Mouse (Mus musculus): ENCODE results near the gene Gse1.

Gene Gse1

GRCm38 (mm10) chr8:120243222-120243621, 15.0 kb downstream of the Gse1 start:
- DNase-seq (ENCODE audit: low read depth, low spot score), result no peak

GRCm38 (mm10) chr8:120243916-120244451, 15.7 kb downstream of the Gse1 start:
- DNase-seq (ENCODE audit: low read depth, low spot score), result no peak

- no peak for DNase-seq (ENCODE audit: low read depth, low spot score)
Observed at GRCm38 (mm10) chr8:120244553-120244952, 16.3 kb downstream of the Gse1 start.

GRCm38 (mm10) chr8:120247618-120248017, 19.4 kb downstream of the Gse1 start:
- DNase-seq (ENCODE audit: low read depth, low spot score), result no peak

GRCm38 (mm10) chr8:120248031-120248430, 19.8 kb downstream of the Gse1 start:
- no peak for DNase-seq (ENCODE audit: low read depth, low spot score)

GRCm38 (mm10) chr8:120248451-120248850, 20.2 kb downstream of the Gse1 start:
- no peak for DNase-seq (ENCODE audit: low read depth, low spot score)

- DNase-seq (ENCODE audit: low read depth, low spot score), result no peak
Observed at GRCm38 (mm10) chr8:120249800-120250336, 21.6 kb downstream of the Gse1 start.

GRCm38 (mm10) chr8:120250750-120251410, 22.6 kb downstream of the Gse1 start:
- no peak for DNase-seq (ENCODE audit: low read depth, low spot score)

- no peak for DNase-seq (ENCODE audit: low read depth, low spot score)
Observed at GRCm38 (mm10) chr8:120251411-120252035, 23.3 kb downstream of the Gse1 start.

- no peak for DNase-seq (ENCODE audit: low read depth, low spot score)
Observed at GRCm38 (mm10) chr8:120253626-120254025, 25.4 kb downstream of the Gse1 start.

GRCm38 (mm10) chr8:120255406-120255987, 27.2 kb downstream of the Gse1 start:
- no peak for DNase-seq (ENCODE audit: low read depth, low spot score)

GRCm38 (mm10) chr8:120256958-120257357, 28.7 kb downstream of the Gse1 start:
- DNase-seq (ENCODE audit: low read depth, low spot score), result no peak

GRCm38 (mm10) chr8:120259206-120259605, 30.9 kb downstream of the Gse1 start:
- no peak for DNase-seq (ENCODE audit: low read depth, low spot score)

- DNase-seq (ENCODE audit: low read depth, low spot score), result no peak
Observed at GRCm38 (mm10) chr8:120260677-120261076, 32.4 kb downstream of the Gse1 start.

GRCm38 (mm10) chr8:120261338-120262120, 33.3 kb downstream of the Gse1 start:
- DNase-seq (ENCODE audit: low read depth, low spot score), result no peak

- no peak for DNase-seq (ENCODE audit: low read depth, low spot score)
Observed at GRCm38 (mm10) chr8:120263879-120264278, 35.6 kb downstream of the Gse1 start.

GRCm38 (mm10) chr8:120264388-120264943, 36.2 kb downstream of the Gse1 start:
- DNase-seq (ENCODE audit: low read depth, low spot score), result no peak

GRCm38 (mm10) chr8:120264944-120265453, 36.7 kb downstream of the Gse1 start:
- DNase-seq (ENCODE audit: low read depth, low spot score), result peak; percentile 87

GRCm38 (mm10) chr8:120265471-120265870, 37.2 kb downstream of the Gse1 start:
- DNase-seq (ENCODE audit: low read depth, low spot score), result no peak

GRCm38 (mm10) chr8:120268541-120268980, 40.3 kb downstream of the Gse1 start:
- no peak for DNase-seq (ENCODE audit: low read depth, low spot score)

- no peak for DNase-seq (ENCODE audit: low read depth, low spot score)
Observed at GRCm38 (mm10) chr8:120270449-120270848, 42.2 kb downstream of the Gse1 start.

Measured in telencephalon, adult 2 months (tissue).